Mouse (Mus musculus): Measurements from ENCODE around the gene Zfp318.

GRCm38 (mm10) chr17:46426496-46426895 is 43.0 kb downstream of the Zfp318 start:
- TF ChIP-seq POLR2A (IDR thresholded peaks at IDR 0.05; ENCODE audit: borderline replicate concordance, insufficient read depth, low read length) (no peak), CTCF (IDR thresholded peaks at IDR 0.05; ENCODE audit: borderline replicate concordance, insufficient read depth, low read depth, low read length) (no peak)
